Mouse (Mus musculus): ENCODE measurements around the gene Fsd1l. TPM values are rescaled to one million over a fixed set of nuclear protein-coding genes. Genes with fewer than 3 reads are reported as not detected.
"Not testable (repeated sequence)": the region's sequence is repeated elsewhere in the genome, so short reads cannot be mapped to it uniquely, and the experiment has no call there.

Fsd1l gene
- polyA plus RNA-seq, 1 experiment from 2014 or later = 27.7 TPM

DNA sequence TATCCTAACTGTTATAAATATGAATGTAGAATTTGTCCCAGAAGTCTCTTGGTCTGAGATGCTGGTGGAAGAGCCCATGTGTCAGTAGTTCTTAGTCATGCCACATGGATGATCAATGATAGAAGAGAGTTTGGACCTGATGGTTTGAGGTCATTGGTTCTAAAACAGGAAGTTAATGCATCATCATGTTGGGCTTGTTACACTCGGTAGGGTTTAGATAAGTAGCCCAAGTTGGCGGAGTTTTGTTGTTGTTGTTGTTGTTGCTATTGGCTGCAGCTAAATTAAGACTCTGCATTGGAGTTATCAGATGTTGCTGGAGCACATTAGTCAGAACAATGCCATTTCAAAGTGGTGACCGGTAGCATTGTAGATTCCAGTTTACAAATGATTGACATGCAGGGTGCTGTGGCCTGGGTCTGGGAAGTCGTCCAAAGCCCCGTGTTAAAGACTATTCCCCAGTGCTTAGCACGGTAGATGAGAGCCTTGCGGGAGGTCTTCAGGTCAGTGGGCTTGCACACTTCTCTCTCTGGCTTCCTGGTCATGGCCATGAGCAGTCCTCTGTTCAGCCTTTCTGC lies 7.4 kb downstream of the Fsd1l start:
- no peak overlapping the region for H3K9ac ChIP-seq (ENCODE audit: low read length)
- H3K27ac ChIP-seq (ENCODE audit: low read depth, low read length) = no peak overlapping the region
- WGBS = 91% methylated on average over 7 of the region's 7 CpGs

DNA sequence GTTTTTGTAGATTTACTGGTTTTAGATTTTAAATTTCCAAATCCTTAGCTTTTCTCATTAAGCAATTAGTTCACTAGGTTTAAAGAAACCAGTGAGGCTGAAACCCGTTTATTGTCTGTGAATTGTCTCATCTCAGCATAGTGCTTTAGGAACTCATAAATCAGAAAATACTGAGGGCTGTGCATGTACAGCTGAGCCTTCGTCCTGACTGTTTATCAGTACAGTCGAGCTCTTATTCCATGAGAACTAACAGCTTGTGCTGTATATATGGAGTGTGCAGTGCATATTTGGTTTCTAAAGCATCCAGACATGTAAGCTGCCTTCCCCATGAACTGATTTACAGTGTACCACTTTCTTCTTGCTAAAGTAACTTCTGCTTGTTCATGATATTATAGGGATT lies 26.8 kb downstream of the Fsd1l start:
- Histone ChIP-seq H3K27ac (ENCODE audit: low read depth, low read length) (no peak overlapping the region), H3K4me3 (ENCODE audit: low read depth, low read length) (no peak overlapping the region), H3K4me2 (ENCODE audit: low read depth, low read length, severe bottlenecking) (no peak overlapping the region), H3K9ac (ENCODE audit: low read length) (no peak overlapping the region), H3K9me3 (ENCODE audit: control insufficient read depth, low read length) (no peaks in the 10 kb centered on the region), H3K27me3 (ENCODE audit: control insufficient read depth, insufficient read depth, low read length) (no peaks in the 10 kb centered on the region), H3K36me3 (ENCODE audit: control insufficient read depth, insufficient read depth, low read length) (peaks cover 12% of the 10 kb centered on the region), H3K4me1 (replicated peaks; ENCODE audit: control insufficient read depth, insufficient read depth, low read length) (no peaks in the 10 kb centered on the region)
- 73% methylated on average over 3 of the region's 3 CpGs for WGBS
- ATAC-seq (replicated peaks; ENCODE audit: low FRiP score) (no peak), DNase-seq (ENCODE audit: low spot score) (no peak)

More for the DNA sequence above, 7.4 kb downstream of the Fsd1l start:
- Histone ChIP-seq H3K27me3 (ENCODE audit: control insufficient read depth, insufficient read depth, low read length) (no peaks in the 10 kb centered on the region), H3K9me3 (ENCODE audit: control insufficient read depth, low read length) (no peaks in the 10 kb centered on the region), H3K4me3 (ENCODE audit: low read depth, low read length) (no peak overlapping the region), H3K4me2 (ENCODE audit: low read depth, low read length, severe bottlenecking) (no peak overlapping the region), H3K36me3 (ENCODE audit: control insufficient read depth, insufficient read depth, low read length) (no peaks in the 10 kb centered on the region; the same call in 1 of the 2 replicates), H3K4me1 (replicated peaks; ENCODE audit: control insufficient read depth, insufficient read depth, low read length) (no peaks in the 10 kb centered on the region; the same call in 1 of the 2 replicates)
- no peak for ATAC-seq (replicated peaks; ENCODE audit: low FRiP score)
- no peak for DNase-seq (ENCODE audit: low spot score)

DNA sequence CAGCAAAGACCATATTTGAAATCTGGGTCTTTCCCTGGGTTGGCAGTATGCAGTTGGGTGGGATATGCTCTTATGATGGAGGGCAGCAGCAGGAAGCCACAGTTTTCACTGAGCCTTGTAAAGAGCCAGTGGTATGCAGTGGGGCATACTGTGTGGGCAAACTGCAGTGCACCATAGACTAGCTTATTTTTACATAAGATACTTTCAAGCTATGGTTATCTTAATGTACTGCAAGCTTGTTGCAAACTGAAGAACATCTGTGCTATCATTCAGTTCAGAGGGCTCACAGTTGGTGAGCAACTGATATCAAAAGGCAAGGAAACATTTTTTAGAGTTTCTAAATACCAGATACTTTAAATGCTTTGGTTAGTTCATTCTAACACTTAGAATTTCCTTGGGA lies 29.4 kb downstream of the Fsd1l start:
- Histone ChIP-seq H3K9ac (ENCODE audit: low read length) (no peak overlapping the region), H3K27ac (ENCODE audit: low read depth, low read length) (no peak overlapping the region), H3K27me3 (ENCODE audit: control insufficient read depth, insufficient read depth, low read length) (no peaks in the 10 kb centered on the region), H3K9me3 (ENCODE audit: control insufficient read depth, low read length) (no peaks in the 10 kb centered on the region), H3K4me1 (replicated peaks; ENCODE audit: control insufficient read depth, insufficient read depth, low read length) (no peaks in the 10 kb centered on the region), H3K4me2 (ENCODE audit: low read depth, low read length, severe bottlenecking) (no peak overlapping the region), H3K4me3 (ENCODE audit: low read depth, low read length) (no peak overlapping the region), H3K36me3 (ENCODE audit: control insufficient read depth, insufficient read depth, low read length) (peaks cover 3% of the 10 kb centered on the region; the same call in 1 of the 2 replicates)
- ATAC-seq (replicated peaks; ENCODE audit: low FRiP score) (no peak), DNase-seq (ENCODE audit: low spot score) (no peak)

DNA sequence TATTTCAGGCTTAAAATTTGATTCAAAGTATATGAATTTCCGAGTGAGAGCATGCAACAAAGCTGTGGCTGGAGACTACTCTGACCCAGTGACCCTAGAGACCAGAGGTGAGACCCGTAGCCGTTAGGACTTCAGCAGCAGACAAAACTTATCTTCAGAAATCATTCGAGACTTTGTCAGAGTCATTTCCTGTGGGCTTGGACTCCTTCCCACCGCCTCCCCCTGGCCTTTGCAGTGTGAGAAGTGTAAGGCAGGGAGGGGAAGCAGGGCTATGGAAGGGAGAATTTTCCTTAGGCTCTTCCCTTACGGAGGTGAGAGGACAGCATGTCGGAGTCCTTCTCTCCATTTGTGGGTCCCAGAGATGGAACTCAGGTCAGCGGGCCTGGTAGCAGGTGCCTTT lies 50.8 kb downstream of the Fsd1l start:
- Histone ChIP-seq H3K4me2 (ENCODE audit: low read depth, low read length, severe bottlenecking) (no peak overlapping the region), H3K4me3 (ENCODE audit: low read depth, low read length) (no peak overlapping the region), H3K36me3 (ENCODE audit: control insufficient read depth, insufficient read depth, low read length) (no peaks in the 10 kb centered on the region; the same call in 1 of the 2 replicates), H3K27me3 (ENCODE audit: control insufficient read depth, insufficient read depth, low read length) (no peaks in the 10 kb centered on the region), H3K27ac (ENCODE audit: low read depth, low read length) (no peak overlapping the region), H3K9ac (ENCODE audit: low read length) (no peak overlapping the region), H3K4me1 (replicated peaks; ENCODE audit: control insufficient read depth, insufficient read depth, low read length) (no peaks in the 10 kb centered on the region), H3K9me3 (ENCODE audit: control insufficient read depth, low read length) (no peaks in the 10 kb centered on the region)
- ATAC-seq (replicated peaks; ENCODE audit: low FRiP score) (no peak), DNase-seq (ENCODE audit: low spot score) (no peak)
- WGBS = 89% methylated on average over 8 of the region's 8 CpGs

DNA sequence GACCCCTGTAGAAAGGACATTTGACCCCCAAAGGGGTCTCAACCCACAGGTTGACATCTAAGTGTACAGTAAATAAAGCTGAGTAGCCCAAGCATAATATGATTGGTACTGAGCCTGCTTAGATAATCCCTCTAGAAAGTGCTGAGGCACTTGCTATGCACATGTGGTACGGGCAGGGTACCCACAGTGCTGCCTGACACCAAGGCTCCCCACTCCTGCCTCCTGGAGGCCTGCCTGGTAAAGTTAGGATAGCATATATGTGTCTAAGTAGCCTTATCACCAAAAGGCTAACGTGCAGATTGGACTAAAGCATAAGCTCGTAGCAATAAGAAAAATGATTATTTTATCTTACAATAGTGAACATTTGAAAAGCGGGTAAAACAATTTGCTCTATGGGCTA lies 57.7 kb downstream of the Fsd1l start:
- DNase-seq (ENCODE audit: low spot score) (no peak), ATAC-seq (replicated peaks; ENCODE audit: low FRiP score) (no peak)
- Histone ChIP-seq H3K4me3 (ENCODE audit: low read depth, low read length) (no peak overlapping the region), H3K27me3 (ENCODE audit: control insufficient read depth, insufficient read depth, low read length) (no peaks in the 10 kb centered on the region), H3K36me3 (ENCODE audit: control insufficient read depth, insufficient read depth, low read length) (no peaks in the 10 kb centered on the region; the same call in 1 of the 2 replicates), H3K9ac (ENCODE audit: low read length) (no peak overlapping the region), H3K4me1 (replicated peaks; ENCODE audit: control insufficient read depth, insufficient read depth, low read length) (no peaks in the 10 kb centered on the region), H3K9me3 (ENCODE audit: control insufficient read depth, low read length) (no peaks in the 10 kb centered on the region), H3K4me2 (ENCODE audit: low read depth, low read length, severe bottlenecking) (no peak overlapping the region), H3K27ac (ENCODE audit: low read depth, low read length) (no peak overlapping the region)
- WGBS = 91% methylated on average over 4 of the region's 4 CpGs

DNA sequence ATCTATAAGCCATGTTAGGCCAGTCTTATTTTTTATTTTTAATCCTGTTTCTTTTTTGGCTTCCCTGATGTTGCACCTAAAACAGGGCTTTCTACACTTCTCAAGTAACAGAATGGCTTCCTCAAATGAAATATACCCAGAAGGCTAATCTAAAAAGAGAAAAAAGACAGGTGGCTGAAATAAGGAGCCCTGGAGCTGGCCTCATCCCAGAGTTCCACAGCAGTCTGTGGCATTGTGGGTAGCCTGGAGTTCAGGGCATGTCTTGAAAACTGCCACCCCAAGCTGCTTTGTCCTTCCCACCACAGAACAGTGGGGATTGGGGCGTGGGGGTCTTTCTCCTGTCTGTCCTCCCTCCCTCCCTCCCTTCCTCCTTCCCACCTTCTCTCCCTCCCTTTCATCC lies 60.1 kb downstream of the Fsd1l start:
- no peaks in the 10 kb centered on the region for H3K4me1 ChIP-seq (replicated peaks; ENCODE audit: control insufficient read depth, insufficient read depth, low read length)
- 38% methylated on average over 1 of the region's 1 CpGs for WGBS
- no peak overlapping the region for H3K9ac ChIP-seq (ENCODE audit: low read length)
- no peak overlapping the region for H3K27ac ChIP-seq (ENCODE audit: low read depth, low read length)
- H3K36me3 ChIP-seq (ENCODE audit: control insufficient read depth, insufficient read depth, low read length) = no peaks in the 10 kb centered on the region; the same call in 1 of the 2 replicates
- no peaks in the 10 kb centered on the region for H3K27me3 ChIP-seq (ENCODE audit: control insufficient read depth, insufficient read depth, low read length)
- H3K4me3 ChIP-seq (ENCODE audit: low read depth, low read length) = no peak overlapping the region
- ATAC-seq (replicated peaks; ENCODE audit: low FRiP score) (no peak), DNase-seq (ENCODE audit: low spot score) (no peak)
- no peaks in the 10 kb centered on the region for H3K9me3 ChIP-seq (ENCODE audit: control insufficient read depth, low read length)
- no peak overlapping the region for H3K4me2 ChIP-seq (ENCODE audit: low read depth, low read length, severe bottlenecking)

DNA sequence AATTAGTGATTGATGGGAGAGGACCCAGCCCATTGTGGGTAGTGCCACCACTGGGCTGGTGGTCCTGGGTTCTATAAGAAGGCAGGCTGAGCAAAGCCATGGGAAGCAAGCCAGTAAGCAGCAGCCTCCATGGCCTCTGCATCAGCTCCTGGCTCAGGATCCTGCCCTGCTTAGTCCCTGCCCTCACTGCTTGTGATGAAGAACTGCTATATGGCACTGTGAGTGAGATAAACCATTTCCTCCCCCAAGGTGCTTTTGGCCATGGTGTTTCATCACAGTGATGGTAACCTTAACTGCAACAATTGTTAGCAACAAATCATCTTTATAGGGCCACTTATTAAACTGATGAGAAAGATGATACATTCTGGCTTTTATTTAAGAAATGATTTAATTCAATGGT lies 77.9 kb downstream of the Fsd1l start:
- H3K36me3 ChIP-seq (ENCODE audit: control insufficient read depth, insufficient read depth, low read length); H3K4me2 ChIP-seq (ENCODE audit: low read depth, low read length, severe bottlenecking); H3K9me3 ChIP-seq (ENCODE audit: control insufficient read depth, low read length); H3K27me3 ChIP-seq (ENCODE audit: control insufficient read depth, insufficient read depth, low read length); H3K27ac ChIP-seq (ENCODE audit: low read depth, low read length); DNase-seq (ENCODE audit: low spot score); H3K4me3 ChIP-seq (ENCODE audit: low read depth, low read length); H3K4me1 ChIP-seq (replicated peaks; ENCODE audit: control insufficient read depth, insufficient read depth, low read length); ATAC-seq (replicated peaks; ENCODE audit: low FRiP score); H3K9ac ChIP-seq (ENCODE audit: low read length): not testable (repeated sequence)

DNA sequence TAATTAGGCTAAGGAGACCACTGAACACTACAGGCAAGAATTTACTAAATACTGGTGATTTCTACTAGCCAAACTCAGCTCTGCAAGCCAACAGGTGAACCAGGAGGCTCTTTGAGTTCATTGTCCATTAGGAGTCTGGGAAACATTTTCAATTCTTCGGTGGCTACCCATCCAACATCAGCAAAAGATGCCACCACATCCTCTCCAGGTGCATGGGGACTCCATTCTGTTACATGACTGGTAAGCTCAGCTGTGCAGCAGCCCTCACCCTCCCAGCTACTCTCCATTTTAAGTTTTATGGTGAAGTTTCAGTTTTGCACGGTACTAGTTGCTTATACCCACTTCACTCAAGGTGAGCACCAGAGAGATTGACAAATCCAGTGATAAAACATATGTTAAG lies 78.8 kb downstream of the Fsd1l start:
- Histone ChIP-seq H3K4me2 (ENCODE audit: low read depth, low read length, severe bottlenecking) (no peak overlapping the region), H3K9ac (ENCODE audit: low read length) (no peak overlapping the region), H3K4me1 (replicated peaks; ENCODE audit: control insufficient read depth, insufficient read depth, low read length) (no peaks in the 10 kb centered on the region), H3K27ac (ENCODE audit: low read depth, low read length) (no peak overlapping the region), H3K9me3 (ENCODE audit: control insufficient read depth, low read length) (no peaks in the 10 kb centered on the region), H3K36me3 (ENCODE audit: control insufficient read depth, insufficient read depth, low read length) (no peaks in the 10 kb centered on the region), H3K4me3 (ENCODE audit: low read depth, low read length) (no peak overlapping the region), H3K27me3 (ENCODE audit: control insufficient read depth, insufficient read depth, low read length) (no peaks in the 10 kb centered on the region)
- WGBS = 94% methylated on average over 2 of the region's 2 CpGs
- no peak for ATAC-seq (replicated peaks; ENCODE audit: low FRiP score)
- DNase-seq (ENCODE audit: low spot score) = no peak

DNA sequence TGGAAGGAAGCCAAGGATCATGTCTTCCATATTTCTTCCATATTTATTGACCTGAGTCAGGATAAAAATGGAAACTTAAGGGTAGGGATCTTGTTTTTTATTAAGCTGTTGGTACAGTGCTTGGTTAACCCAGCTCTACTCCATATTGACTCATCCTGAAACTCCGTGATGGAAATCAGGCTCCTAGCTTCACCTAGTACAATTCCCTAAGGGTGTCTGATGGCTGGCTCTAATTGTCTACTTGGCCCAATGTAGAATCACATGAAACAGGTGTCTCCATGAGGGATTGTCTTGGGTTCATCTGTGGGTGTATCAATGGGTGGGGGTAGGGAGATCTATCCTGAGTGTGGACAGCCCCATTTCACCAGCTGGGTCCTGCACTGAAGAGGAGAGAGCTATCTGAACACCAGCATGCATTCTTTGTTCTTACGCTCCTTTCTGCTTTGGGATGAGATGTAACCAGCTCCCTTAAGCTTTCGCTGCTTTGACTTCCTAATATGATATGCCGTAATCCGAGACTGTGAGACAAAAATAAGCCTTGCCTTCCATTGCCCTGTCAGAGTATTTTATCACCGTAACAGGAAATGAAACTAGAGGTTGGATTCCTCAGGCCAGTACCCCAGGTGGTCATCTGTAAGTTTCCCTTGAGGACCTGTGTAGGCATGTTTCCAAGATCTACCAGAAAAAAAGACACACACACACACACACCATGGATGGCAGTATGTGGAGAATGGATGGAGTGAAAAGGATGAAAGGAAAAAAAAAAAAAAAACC lies 79.5 kb downstream of the Fsd1l start:
- no peak for DNase-seq (ENCODE audit: low spot score)
- no peaks in the 10 kb centered on the region for H3K27me3 ChIP-seq (ENCODE audit: control insufficient read depth, insufficient read depth, low read length)
- H3K4me3 ChIP-seq (ENCODE audit: low read depth, low read length) = no peak overlapping the region
- H3K36me3 ChIP-seq (ENCODE audit: control insufficient read depth, insufficient read depth, low read length) = no peaks in the 10 kb centered on the region
- no peak overlapping the region for H3K9ac ChIP-seq (ENCODE audit: low read length)
- WGBS = 91% methylated on average over 6 of the region's 6 CpGs
- H3K9me3 ChIP-seq (ENCODE audit: control insufficient read depth, low read length) = no peaks in the 10 kb centered on the region
- H3K4me1 ChIP-seq (replicated peaks; ENCODE audit: control insufficient read depth, insufficient read depth, low read length) = no peaks in the 10 kb centered on the region
- no peak overlapping the region for H3K4me2 ChIP-seq (ENCODE audit: low read depth, low read length, severe bottlenecking)
- no peak overlapping the region for H3K27ac ChIP-seq (ENCODE audit: low read depth, low read length)
- no peak for ATAC-seq (replicated peaks; ENCODE audit: low FRiP score)

Data from forebrain, embryonic 11.5 days (tissue).